Mouse (Mus musculus): ENCODE measurements at regions not wholly inside any gene's neighbourhood (a gene's known extent, or its start where the extent isn't known, plus 50 kb on each side); places are given as distances from the start of the nearest gene placed in this dataset.

DNA sequence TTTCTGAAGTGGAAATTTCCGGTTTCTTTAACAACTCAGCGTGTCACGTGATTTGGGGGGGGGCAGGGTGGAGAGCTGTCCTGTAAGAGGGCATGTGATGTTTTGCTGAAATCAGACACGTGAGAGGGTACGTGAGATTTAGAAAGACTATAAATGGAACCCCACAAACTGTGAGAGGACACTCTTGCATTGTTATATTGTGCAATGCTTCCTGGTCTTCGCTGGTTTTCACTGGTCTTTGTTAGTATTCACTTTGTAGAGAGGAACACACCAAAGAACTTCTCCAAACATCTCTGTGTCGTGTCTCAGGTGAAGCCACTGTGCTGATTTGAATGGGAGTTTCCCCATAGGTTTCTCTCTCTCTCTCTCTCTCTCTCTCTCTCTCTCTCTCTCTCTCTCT lies 163.2 kb upstream of the Jun start:
- H3K36me3 ChIP-seq (ENCODE audit: control insufficient read depth, insufficient read depth, low read length) = no peaks in the 10 kb centered on the region
- TF ChIP-seq POLR2A (IDR thresholded peaks at IDR 0.05; ENCODE audit: control insufficient read depth, low read depth, low read length) (no peak), CTCF (IDR thresholded peaks at IDR 0.05; ENCODE audit: control insufficient read depth, insufficient read depth, insufficient replicate concordance, low read depth, low read length) (no peak)

DNA sequence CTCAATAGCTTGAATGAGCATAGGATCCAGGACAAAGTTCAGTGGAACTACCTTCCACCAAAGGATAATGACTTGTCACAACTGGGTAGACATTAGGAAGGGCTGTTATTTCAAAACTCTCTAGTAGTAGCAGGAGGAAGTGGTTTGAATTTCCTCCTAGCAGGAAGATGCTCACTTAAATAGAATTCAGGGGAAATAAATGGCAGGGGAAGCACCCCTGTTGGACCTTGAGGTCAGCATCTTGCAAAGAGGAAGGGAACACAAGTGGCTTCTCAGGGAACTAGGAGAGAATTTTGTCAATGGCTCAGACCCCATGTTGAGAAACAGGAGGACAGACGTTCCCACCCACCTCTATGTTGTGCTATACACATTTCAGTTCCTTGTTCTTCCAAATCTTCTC lies 178.4 kb upstream of the Jun start:
- Histone ChIP-seq H3K4me1 (ENCODE audit: control insufficient read depth, insufficient read depth, low read length) (no peaks in the 10 kb centered on the region), H3K27me3 (ENCODE audit: control insufficient read depth, insufficient read depth, low read length) (no peaks in the 10 kb centered on the region), H3K27ac (ENCODE audit: control insufficient read depth, insufficient read depth, low read depth, low read length) (no peak overlapping the region), H3K4me3 (ENCODE audit: control insufficient read depth, low read depth, low read length) (no peak overlapping the region), H3K36me3 (ENCODE audit: control insufficient read depth, insufficient read depth, low read length) (no peaks in the 10 kb centered on the region)
- TF ChIP-seq CTCF (IDR thresholded peaks at IDR 0.05; ENCODE audit: control insufficient read depth, insufficient read depth, insufficient replicate concordance, low read depth, low read length) (no peak), POLR2A (IDR thresholded peaks at IDR 0.05; ENCODE audit: control insufficient read depth, low read depth, low read length) (no peak)

More for the DNA sequence above, 163.2 kb upstream of the Jun start:
- Histone ChIP-seq H3K27me3 (ENCODE audit: control insufficient read depth, insufficient read depth, low read length) (no peaks in the 10 kb centered on the region), H3K27ac (ENCODE audit: control insufficient read depth, insufficient read depth, low read depth, low read length) (no peak overlapping the region), H3K4me3 (ENCODE audit: control insufficient read depth, low read depth, low read length) (no peak overlapping the region), H3K4me1 (ENCODE audit: control insufficient read depth, insufficient read depth, low read length) (no peaks in the 10 kb centered on the region)

DNA sequence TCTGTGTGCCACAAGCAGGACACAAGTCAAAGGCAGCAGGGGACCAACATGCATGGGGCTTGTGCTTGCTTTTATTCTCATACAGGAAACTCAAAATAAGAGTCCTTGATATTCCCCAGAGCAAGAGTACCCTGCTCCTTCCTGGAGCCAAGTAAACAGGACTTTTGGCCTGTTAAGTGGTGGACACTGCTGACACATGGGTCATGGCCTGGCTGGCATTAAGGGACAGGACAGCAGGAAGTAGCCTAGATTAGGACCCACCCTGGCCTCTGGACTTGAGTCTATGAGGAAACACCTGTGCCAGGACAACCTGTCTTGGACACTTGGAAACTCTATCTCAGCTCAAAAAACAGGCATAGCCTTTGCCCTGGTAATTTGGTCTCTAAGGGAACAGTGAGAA lies 181.0 kb upstream of the Jun start:
- H3K36me3 ChIP-seq (ENCODE audit: control insufficient read depth, insufficient read depth, low read length) = no peaks in the 10 kb centered on the region
- no peak overlapping the region for H3K27ac ChIP-seq (ENCODE audit: control insufficient read depth, insufficient read depth, low read depth, low read length)
- H3K27me3 ChIP-seq (ENCODE audit: control insufficient read depth, insufficient read depth, low read length) = no peaks in the 10 kb centered on the region
- no peaks in the 10 kb centered on the region for H3K4me1 ChIP-seq (ENCODE audit: control insufficient read depth, insufficient read depth, low read length)
- no peak overlapping the region for H3K4me3 ChIP-seq (ENCODE audit: control insufficient read depth, low read depth, low read length)
- no peak for TF ChIP-seq POLR2A (IDR thresholded peaks at IDR 0.05; ENCODE audit: control insufficient read depth, low read depth, low read length)
- TF ChIP-seq CTCF (IDR thresholded peaks at IDR 0.05; ENCODE audit: control insufficient read depth, insufficient read depth, insufficient replicate concordance, low read depth, low read length) = no peak

DNA sequence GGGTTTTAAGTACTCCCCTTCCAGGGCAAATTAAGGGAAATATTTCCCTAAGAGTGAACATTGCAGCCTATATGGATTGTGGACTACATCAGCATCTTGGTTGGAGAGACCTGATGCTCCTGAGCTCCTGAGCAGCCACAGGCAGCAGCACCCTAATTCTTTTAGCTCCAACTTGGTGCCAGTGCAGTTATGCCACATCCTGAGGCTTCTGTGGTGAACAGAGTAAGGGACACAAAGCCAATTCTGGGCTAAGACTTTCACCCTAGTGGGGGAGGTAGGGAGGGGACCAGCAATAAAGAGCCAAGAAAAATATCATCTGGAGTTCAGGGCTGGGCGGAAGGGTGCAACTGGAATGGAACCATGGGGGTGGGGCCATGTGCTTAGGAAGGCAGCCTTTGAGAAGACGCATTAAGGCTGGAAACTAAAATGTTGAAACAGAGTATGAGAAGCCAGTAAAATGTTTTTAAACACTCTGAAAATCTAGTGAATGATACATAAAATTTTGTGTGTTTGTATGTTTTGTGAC lies 182.1 kb upstream of the Jun start:
- Histone ChIP-seq H3K4me1 (ENCODE audit: control insufficient read depth, insufficient read depth, low read length) (no peaks in the 10 kb centered on the region), H3K36me3 (ENCODE audit: control insufficient read depth, insufficient read depth, low read length) (no peaks in the 10 kb centered on the region), H3K27me3 (ENCODE audit: control insufficient read depth, insufficient read depth, low read length) (no peaks in the 10 kb centered on the region), H3K27ac (ENCODE audit: control insufficient read depth, insufficient read depth, low read depth, low read length) (no peak overlapping the region), H3K4me3 (ENCODE audit: control insufficient read depth, low read depth, low read length) (no peak overlapping the region)
- TF ChIP-seq CTCF (IDR thresholded peaks at IDR 0.05; ENCODE audit: control insufficient read depth, insufficient read depth, insufficient replicate concordance, low read depth, low read length) (no peak), POLR2A (IDR thresholded peaks at IDR 0.05; ENCODE audit: control insufficient read depth, low read depth, low read length) (no peak)

DNA sequence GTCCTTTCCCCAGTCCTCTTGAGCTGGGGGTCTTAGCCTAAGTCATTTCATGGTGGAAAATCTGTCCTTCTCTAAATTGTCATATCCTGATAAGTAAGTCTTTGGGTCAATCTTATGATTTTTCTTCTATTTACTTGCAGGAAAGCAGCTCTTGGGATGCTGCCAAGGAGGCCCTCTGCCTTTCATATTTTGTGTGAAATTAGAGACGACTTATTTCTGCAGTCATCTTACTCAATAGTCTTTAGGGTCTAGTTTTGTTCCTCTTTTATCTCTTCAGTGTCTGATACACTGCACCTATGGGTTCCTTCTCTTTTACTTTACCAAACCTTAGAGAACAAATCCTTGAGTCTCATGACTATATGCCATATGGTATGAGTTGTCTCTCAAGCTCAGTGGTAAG lies 196.0 kb upstream of the Jun start:
- Histone ChIP-seq H3K27me3 (ENCODE audit: control insufficient read depth, insufficient read depth, low read length) (no peaks in the 10 kb centered on the region), H3K36me3 (ENCODE audit: control insufficient read depth, insufficient read depth, low read length) (no peaks in the 10 kb centered on the region), H3K27ac (ENCODE audit: control insufficient read depth, insufficient read depth, low read depth, low read length) (no peak overlapping the region), H3K4me1 (ENCODE audit: control insufficient read depth, insufficient read depth, low read length) (no peaks in the 10 kb centered on the region), H3K4me3 (ENCODE audit: control insufficient read depth, low read depth, low read length) (no peak overlapping the region)
- no peak for TF ChIP-seq POLR2A (IDR thresholded peaks at IDR 0.05; ENCODE audit: control insufficient read depth, low read depth, low read length)
- TF ChIP-seq CTCF (IDR thresholded peaks at IDR 0.05; ENCODE audit: control insufficient read depth, insufficient read depth, insufficient replicate concordance, low read depth, low read length) = no peak

DNA sequence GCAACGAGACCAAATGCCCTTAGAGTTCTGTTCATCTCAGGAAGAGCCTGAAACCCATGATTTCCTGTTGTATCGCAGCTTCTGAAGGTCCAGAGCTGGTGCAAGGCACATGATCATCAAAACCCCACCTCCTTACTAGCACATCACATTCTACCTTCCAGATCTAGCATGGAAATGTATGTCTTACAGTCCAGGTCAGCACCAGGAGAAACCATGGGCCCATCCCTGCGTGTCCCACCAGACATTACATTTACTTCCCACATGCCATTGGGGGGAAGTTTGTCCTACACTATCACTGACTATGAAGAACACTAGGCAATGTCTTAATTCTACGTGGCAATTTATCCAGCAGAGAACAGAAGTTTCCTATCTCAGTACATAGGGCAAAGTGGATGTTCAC lies 197.0 kb upstream of the Jun start:
- H3K36me3 ChIP-seq (ENCODE audit: control insufficient read depth, insufficient read depth, low read length) = no peaks in the 10 kb centered on the region
- no peaks in the 10 kb centered on the region for H3K4me1 ChIP-seq (ENCODE audit: control insufficient read depth, insufficient read depth, low read length)
- TF ChIP-seq CTCF (IDR thresholded peaks at IDR 0.05; ENCODE audit: control insufficient read depth, insufficient read depth, insufficient replicate concordance, low read depth, low read length) (no peak), POLR2A (IDR thresholded peaks at IDR 0.05; ENCODE audit: control insufficient read depth, low read depth, low read length) (no peak)
- no peak overlapping the region for H3K27ac ChIP-seq (ENCODE audit: control insufficient read depth, insufficient read depth, low read depth, low read length)
- no peaks in the 10 kb centered on the region for H3K27me3 ChIP-seq (ENCODE audit: control insufficient read depth, insufficient read depth, low read length)
- H3K4me3 ChIP-seq (ENCODE audit: control insufficient read depth, low read depth, low read length) = no peak overlapping the region

DNA sequence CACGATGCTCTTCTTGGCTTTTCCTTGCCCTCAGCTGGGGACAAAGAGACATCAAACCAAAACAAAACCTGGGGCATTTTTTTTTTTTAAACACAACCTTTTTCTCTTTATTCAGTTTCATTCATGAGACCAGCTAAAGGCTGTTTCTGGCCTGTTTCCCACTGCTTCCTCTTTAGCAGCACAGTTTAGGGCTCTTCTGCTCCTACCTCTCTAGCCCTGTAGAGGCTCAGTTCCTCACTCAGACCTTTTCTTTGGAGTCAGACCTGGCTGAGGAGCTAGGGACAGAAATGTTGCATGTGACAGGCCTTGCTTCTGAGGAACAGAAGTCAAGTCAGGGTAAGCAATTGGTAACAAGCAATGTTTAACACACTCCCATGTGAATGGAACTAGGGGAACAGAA lies 198.1 kb upstream of the Jun start:
- Histone ChIP-seq H3K4me1 (ENCODE audit: control insufficient read depth, insufficient read depth, low read length) (no peaks in the 10 kb centered on the region), H3K36me3 (ENCODE audit: control insufficient read depth, insufficient read depth, low read length) (no peaks in the 10 kb centered on the region), H3K27ac (ENCODE audit: control insufficient read depth, insufficient read depth, low read depth, low read length) (no peak overlapping the region), H3K4me3 (ENCODE audit: control insufficient read depth, low read depth, low read length) (no peak overlapping the region), H3K27me3 (ENCODE audit: control insufficient read depth, insufficient read depth, low read length) (no peaks in the 10 kb centered on the region)
- TF ChIP-seq CTCF (IDR thresholded peaks at IDR 0.05; ENCODE audit: control insufficient read depth, insufficient read depth, insufficient replicate concordance, low read depth, low read length) (no peak), POLR2A (IDR thresholded peaks at IDR 0.05; ENCODE audit: control insufficient read depth, low read depth, low read length) (no peak)

DNA sequence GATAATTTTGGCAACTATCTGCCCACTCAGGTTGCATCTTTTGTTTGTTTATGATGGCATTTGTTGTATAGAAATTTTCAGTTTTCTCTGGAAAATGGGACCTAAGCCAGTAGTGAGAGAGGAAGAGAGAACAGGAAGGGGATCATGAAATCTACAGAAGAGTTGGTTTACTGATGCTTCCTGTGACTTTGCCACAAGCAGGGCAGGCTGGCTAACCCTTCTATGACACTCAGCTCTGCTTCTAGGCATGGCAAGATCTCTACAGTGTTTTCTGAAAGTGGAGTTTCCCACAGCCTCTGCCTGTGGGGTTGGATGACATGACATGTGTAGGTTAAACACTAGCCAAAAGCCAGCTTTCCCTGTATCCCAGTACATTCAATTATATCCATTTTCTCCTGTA lies 217.7 kb upstream of the Jun start:
- Histone ChIP-seq H3K36me3 (ENCODE audit: control insufficient read depth, insufficient read depth, low read length) (no peaks in the 10 kb centered on the region), H3K27me3 (ENCODE audit: control insufficient read depth, insufficient read depth, low read length) (no peaks in the 10 kb centered on the region), H3K4me1 (ENCODE audit: control insufficient read depth, insufficient read depth, low read length) (no peaks in the 10 kb centered on the region), H3K4me3 (ENCODE audit: control insufficient read depth, low read depth, low read length) (no peak overlapping the region), H3K27ac (ENCODE audit: control insufficient read depth, insufficient read depth, low read depth, low read length) (no peak overlapping the region)
- TF ChIP-seq CTCF (IDR thresholded peaks at IDR 0.05; ENCODE audit: control insufficient read depth, insufficient read depth, insufficient replicate concordance, low read depth, low read length) (no peak), POLR2A (IDR thresholded peaks at IDR 0.05; ENCODE audit: control insufficient read depth, low read depth, low read length) (no peak)

All from testis, adult 2 months (tissue).